Mouse (Mus musculus): ENCODE results near the gene Lcp2.
A peak's percentile ranks its signal among the peaks of the same experiment; 100 is the strongest.
"Not testable (repeated sequence)": the region's sequence is repeated elsewhere in the genome, so short reads cannot be mapped to it uniquely, and the experiment has no call there.

Lcp2 gene

GRCm38 (mm10) chr11:34098422-34098821, 51.7 kb downstream of the Lcp2 start, which contains the start of gene 4930469K13Rik:
Gene 4930469K13Rik, minus strand, starts transcription at chr11:34098554.
- no peak for DNase-seq

- no peak for DNase-seq
Observed at GRCm38 (mm10) chr11:34101827-34102226, 55.1 kb downstream of the Lcp2 start.

- no peak for DNase-seq
Observed at GRCm38 (mm10) chr11:34104919-34105318, 58.2 kb downstream of the Lcp2 start.

- no peak for DNase-seq
Observed at GRCm38 (mm10) chr11:34109260-34109659, 62.5 kb downstream of the Lcp2 start.

- DNase-seq = no peak
Observed at GRCm38 (mm10) chr11:34111940-34112339, 65.2 kb downstream of the Lcp2 start.

GRCm38 (mm10) chr11:34112781-34113380, 66.2 kb downstream of the Lcp2 start:
- DNase-seq = peak; percentile 10

GRCm38 (mm10) chr11:34113760-34114159, 67.0 kb downstream of the Lcp2 start:
- no peak for DNase-seq

- DNase-seq = no peak
Observed at GRCm38 (mm10) chr11:34116572-34117135, 69.9 kb downstream of the Lcp2 start.

GRCm38 (mm10) chr11:34117581-34117980, 70.9 kb downstream of the Lcp2 start:
- no peak for DNase-seq

GRCm38 (mm10) chr11:34118319-34118718, 71.6 kb downstream of the Lcp2 start:
- DNase-seq = peak; percentile 11

GRCm38 (mm10) chr11:34123147-34123546, 76.4 kb downstream of the Lcp2 start:
- peak; percentile 30 for DNase-seq

- no peak for DNase-seq
Observed at GRCm38 (mm10) chr11:34124852-34125251, 78.1 kb downstream of the Lcp2 start.

- not testable (repeated sequence) for DNase-seq
Observed at GRCm38 (mm10) chr11:34125727-34126126, 79.0 kb downstream of the Lcp2 start.

GRCm38 (mm10) chr11:34128412-34128811, 81.7 kb downstream of the Lcp2 start:
- DNase-seq = no peak

GRCm38 (mm10) chr11:34139296-34139695, 92.6 kb downstream of the Lcp2 start:
- no peak for DNase-seq

Measured in right cerebral cortex, adult 18-20 months (tissue).